Mouse (Mus musculus) limb, embryonic 10.5 days (tissue): ENCODE data around the gene Pomp. TPM values are rescaled to one million over a fixed set of nuclear protein-coding genes. Genes with fewer than 3 reads are reported as not detected.

Experiments
- DNase-seq: peaks from one replicate; pipeline ENCODE4 v3.0.0-alpha.2; 2017; ENCODE audit warnings: low spot score
- H3K27ac ChIP-seq: fragments of 300-500 bp; sonication (generic); 2 replicates; pipeline ENCODE4 v1.5.1; 2016; ENCODE audit warnings: mild to moderate bottlenecking
- H3K27me3 ChIP-seq: fragments of 300-500 bp; sonication (generic); 2 replicates; pipeline ENCODE4 v1.6.1; 2016; ENCODE audit warnings: low read depth, mild to moderate bottlenecking; ENCODE audit not compliant: poor library complexity, severe bottlenecking
- H3K36me3 ChIP-seq: fragments of 300-500 bp; sonication (generic); 2 replicates; pipeline ENCODE4 v1.6.1; 2016; ENCODE audit warnings: mild to moderate bottlenecking, moderate library complexity
- H3K4me1 ChIP-seq: fragments of 300-500 bp; sonication (generic); 2 replicates; pipeline ENCODE4 v1.6.1; 2016
- H3K4me3 ChIP-seq: fragments of 300-500 bp; sonication (generic); 2 replicates; pipeline ENCODE4 v1.5.1; 2016; ENCODE audit warnings: mild to moderate bottlenecking, moderate library complexity
- H3K9me3 ChIP-seq: fragments of 300-500 bp; sonication (generic); replicated peaks from 2 replicates; pipeline ENCODE4 v1.6.1; 2016; ENCODE audit warnings: mild to moderate bottlenecking
- WGBS: fragments of 180-500 bp; shearing (Covaris S2); methylation state at CpG from one replicate; pipeline ENCODE4 v1.1.7; 2016; 5-methylcytosine and 5-hydroxymethylcytosine counted together
- polyA plus RNA-seq: library from polyadenylated mRNA; unstranded; fragments of >200 nt; fragmentation: Nextera tagmentation; extraction: Ambion mirVana; gene quantifications from 2 replicates; pipeline ENCODE4 v1.2.1, GENCODE M21; 2016

Pomp gene
- polyA plus RNA-seq, 1 experiment from 2014 or later = 467 TPM

DNA sequence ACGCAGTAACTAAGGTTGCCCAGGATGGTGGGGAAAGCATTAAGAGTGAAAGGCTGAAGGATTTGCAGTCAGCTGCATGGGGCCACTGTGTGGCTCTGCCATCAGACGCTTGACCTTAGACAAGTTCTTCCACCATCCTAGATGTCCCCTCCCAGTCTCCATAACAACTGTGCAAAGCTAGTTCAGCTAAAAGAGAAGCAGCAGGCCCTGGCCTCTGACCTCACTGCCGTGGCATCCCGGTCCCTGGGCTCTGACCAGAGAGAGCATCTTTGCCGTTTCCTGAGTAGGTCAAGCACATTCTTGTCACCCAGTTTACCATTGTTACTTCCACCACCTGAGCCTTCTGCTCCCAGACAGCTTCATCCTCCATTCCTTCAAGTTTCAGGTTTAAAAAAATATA, 33.7 kb upstream of the Pomp start:
- 0 out of 2 replicates have a peak, but pooled peaks cover 4% of the 10 kb centered on the region for H3K27me3 ChIP-seq
- DNase-seq = no peak
- H3K4me1 ChIP-seq = peaks cover 7% of the 10 kb centered on the region; the same call in 1 of the 2 replicates
- no peak overlapping the region for H3K27ac ChIP-seq
- H3K9me3 ChIP-seq = no peaks in the 10 kb centered on the region
- H3K4me3 ChIP-seq = no peak overlapping the region
- H3K36me3 ChIP-seq = no peaks in the 10 kb centered on the region
- 63% methylated on average over 5 of the region's 5 CpGs for WGBS

DNA sequence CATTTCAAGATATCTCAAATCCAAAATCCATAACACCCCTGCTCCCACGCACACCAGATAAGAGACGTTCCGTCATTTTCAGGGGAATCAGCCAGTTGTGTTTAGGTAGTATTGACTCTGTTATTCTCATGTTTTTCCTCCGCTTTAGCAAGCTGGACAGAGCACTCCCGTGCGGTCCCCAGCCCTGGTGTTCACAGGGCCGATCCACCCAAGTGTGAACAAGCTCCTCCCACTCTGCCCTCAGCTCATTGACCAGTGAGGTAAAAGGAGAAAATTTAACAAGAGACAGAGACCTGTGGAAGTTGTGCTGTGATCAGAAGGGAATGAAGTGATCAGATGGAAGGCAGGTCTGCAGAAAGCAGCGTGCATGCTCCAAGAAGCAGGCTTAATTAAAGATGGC, 31.4 kb upstream of the Pomp start:
- no peaks in the 10 kb centered on the region for H3K9me3 ChIP-seq
- peaks cover 7% of the 10 kb centered on the region; the same call in 1 of the 2 replicates for H3K4me1 ChIP-seq
- H3K36me3 ChIP-seq = no peaks in the 10 kb centered on the region
- no peak for DNase-seq
- H3K4me3 ChIP-seq = no peak overlapping the region
- 82% methylated on average over 8 of the region's 8 CpGs for WGBS
- 0 out of 2 replicates have a peak, but pooled peaks cover 4% of the 10 kb centered on the region for H3K27me3 ChIP-seq
- no peak overlapping the region for H3K27ac ChIP-seq

DNA sequence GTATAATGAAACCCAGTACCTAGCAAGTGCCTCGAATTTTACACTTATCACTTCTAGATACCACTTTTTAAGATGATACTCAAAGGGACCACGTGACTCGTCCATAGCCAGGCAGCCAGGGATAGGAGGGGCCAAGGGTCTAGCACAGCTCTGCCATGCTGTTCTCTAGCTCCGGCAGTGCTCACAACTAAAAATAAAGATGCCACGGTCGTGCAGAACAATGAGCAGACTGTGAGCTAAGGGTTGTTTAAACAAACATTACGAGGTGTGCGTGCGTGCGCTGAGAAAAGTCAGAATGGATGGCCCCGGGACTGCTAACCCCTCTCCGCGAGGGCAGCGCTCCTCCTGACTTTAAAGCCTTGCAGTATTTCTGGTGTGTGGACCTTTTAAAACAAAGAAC, 27.4 kb upstream of the Pomp start:
- Histone ChIP-seq H3K4me3 (no peak overlapping the region), H3K36me3 (no peaks in the 10 kb centered on the region), H3K9me3 (no peaks in the 10 kb centered on the region), H3K4me1 (peaks cover 9% of the 10 kb centered on the region), H3K27ac (no peak overlapping the region), H3K27me3 (peaks cover 20% of the 10 kb centered on the region)
- DNase-seq = no peak
- WGBS = 68% methylated on average over 14 of the region's 14 CpGs

DNA sequence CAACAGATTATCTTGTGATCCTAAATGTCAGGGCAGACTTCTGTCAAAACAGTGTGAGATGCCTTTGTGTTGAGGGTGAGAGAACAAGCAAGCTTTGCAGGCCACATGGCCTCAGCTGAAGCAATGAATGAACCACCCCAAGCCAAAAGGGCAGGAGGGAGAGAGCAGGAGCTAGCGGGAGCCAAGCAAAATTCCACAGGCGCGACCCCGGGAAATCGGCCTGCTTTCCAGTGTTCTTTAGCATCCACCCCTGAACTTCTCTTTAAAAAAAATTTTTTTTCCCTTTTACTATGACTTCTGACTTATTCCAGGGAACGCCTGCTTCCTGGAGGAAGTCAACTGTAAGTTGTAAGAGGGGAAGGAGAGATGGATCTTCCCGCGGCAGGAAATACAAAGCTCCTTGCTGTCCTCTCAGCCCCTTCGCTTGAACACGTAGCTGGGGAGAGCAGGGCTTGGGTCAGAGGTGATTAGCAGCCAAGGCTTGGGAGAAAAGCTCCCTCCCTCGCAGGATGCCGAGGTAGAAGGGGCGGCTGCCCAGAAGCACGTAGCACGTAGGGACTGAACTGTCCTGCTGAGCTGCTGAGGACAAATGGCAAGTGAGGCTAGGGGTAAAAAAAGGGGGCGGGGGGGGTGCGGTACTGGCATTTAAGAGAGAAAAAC, 25.3 kb upstream of the Pomp start:
- Histone ChIP-seq H3K9me3 (no peaks in the 10 kb centered on the region), H3K4me1 (peaks cover 9% of the 10 kb centered on the region), H3K27ac (peak overlapping the region; percentile 5; the same call in 1 of the 2 replicates), H3K4me3 (peak overlapping the region; percentile 31), H3K36me3 (no peaks in the 10 kb centered on the region), H3K27me3 (peaks cover 20% of the 10 kb centered on the region)
- DNase-seq = peak; percentile 49
- WGBS = 6% methylated on average over 17 of the region's 17 CpGs

DNA sequence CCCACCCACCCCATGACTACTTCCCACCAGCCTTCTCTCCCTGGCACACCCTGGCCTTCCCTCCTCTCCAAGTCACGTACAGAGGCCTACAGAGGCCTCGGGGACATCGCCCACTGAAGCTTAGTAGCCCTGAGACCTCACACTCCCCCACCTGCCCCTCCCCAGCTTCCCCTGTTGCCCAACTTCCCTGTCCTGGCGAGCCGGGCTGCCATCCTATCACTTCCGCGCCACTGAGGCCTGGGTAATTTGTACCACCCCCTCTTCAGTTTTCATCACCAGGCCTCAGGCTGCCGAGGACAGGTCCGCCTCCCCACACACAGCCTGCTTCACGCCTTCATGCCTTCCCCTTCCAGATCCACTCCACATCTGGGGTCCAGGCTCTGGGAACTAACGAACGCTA, 20.8 kb upstream of the Pomp start:
- 85% methylated on average over 12 of the region's 12 CpGs for WGBS
- Histone ChIP-seq H3K9me3 (no peaks in the 10 kb centered on the region), H3K27me3 (peaks cover 19% of the 10 kb centered on the region), H3K36me3 (no peaks in the 10 kb centered on the region), H3K4me1 (peaks cover 9% of the 10 kb centered on the region), H3K27ac (no peak overlapping the region), H3K4me3 (no peak overlapping the region)
- DNase-seq = no peak

DNA sequence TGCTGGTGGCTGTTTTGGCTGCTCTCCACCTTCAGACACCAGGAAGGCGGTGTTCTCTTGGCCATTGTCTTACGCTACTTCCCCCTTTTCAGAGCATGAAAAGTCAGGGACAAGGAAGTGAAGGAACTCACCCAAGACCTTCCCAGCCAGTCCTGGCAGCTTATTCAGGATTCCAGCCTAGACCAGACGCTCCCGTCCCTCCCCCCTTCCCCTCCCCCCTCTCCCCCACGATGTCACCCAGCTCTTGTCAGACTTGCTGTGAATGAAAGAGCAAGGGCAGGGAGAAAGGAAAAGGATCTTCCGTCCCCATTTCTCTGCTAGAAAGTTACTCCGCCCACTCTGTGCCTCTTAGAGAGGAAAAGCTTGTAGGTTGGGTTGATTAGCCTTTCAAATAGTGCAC, 16.9 kb upstream of the Pomp start:
- H3K9me3 ChIP-seq = no peaks in the 10 kb centered on the region
- DNase-seq = no peak
- WGBS = 69% methylated on average over 6 of the region's 7 CpGs
- H3K36me3 ChIP-seq = no peaks in the 10 kb centered on the region
- no peaks in the 10 kb centered on the region for H3K4me1 ChIP-seq
- H3K27me3 ChIP-seq = no peaks in the 10 kb centered on the region
- no peak overlapping the region for H3K4me3 ChIP-seq
- H3K27ac ChIP-seq = no peak overlapping the region

DNA sequence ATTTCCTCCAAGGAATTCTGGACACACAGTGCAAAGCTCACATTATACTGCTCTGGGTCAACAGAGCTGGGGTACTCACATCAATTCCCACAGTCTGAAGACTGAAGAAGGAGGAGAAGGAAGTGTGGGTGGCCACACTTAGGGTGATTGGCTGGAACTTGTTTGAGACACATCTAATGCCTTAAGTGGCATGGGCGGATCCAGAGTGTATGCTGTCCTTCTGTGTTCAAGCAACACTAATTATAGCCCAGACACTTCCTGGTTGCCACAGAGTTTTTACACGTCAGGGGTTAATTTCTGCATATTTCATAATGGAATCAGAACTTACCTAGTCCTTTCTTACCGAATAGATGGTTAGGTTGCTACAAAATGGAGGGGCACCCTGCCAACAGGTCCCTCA, 14.9 kb upstream of the Pomp start:
- H3K36me3 ChIP-seq = no peaks in the 10 kb centered on the region
- WGBS = 79% methylated on average over 3 of the region's 3 CpGs
- H3K9me3 ChIP-seq = no peaks in the 10 kb centered on the region
- DNase-seq = no peak
- no peak overlapping the region for H3K4me3 ChIP-seq
- no peak overlapping the region for H3K27ac ChIP-seq
- H3K4me1 ChIP-seq = no peaks in the 10 kb centered on the region
- no peaks in the 10 kb centered on the region for H3K27me3 ChIP-seq

DNA sequence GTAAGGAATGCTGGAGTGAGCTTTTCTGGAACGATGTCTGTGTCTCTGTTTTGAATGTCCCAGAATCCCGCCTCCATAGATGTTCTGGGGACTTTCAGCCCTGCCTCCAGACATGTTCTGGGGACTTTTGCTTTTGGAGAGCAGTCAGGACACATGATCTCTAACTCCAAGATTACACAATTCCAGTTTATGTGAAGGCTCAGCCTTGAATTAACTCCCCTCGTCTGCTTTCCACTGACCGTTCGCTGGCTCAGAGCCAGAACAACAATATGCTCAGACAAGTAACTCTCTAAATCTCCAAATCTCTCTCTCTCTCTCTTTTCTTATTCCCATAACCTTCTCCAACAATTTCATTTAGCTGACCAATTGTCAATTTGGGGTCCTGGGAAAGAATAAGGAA, 12.9 kb upstream of the Pomp start:
- WGBS = 91% methylated on average over 5 of the region's 5 CpGs
- Histone ChIP-seq H3K36me3 (no peaks in the 10 kb centered on the region), H3K27me3 (no peaks in the 10 kb centered on the region), H3K4me3 (no peak overlapping the region), H3K4me1 (no peaks in the 10 kb centered on the region), H3K9me3 (no peaks in the 10 kb centered on the region), H3K27ac (no peak overlapping the region)
- no peak for DNase-seq

DNA sequence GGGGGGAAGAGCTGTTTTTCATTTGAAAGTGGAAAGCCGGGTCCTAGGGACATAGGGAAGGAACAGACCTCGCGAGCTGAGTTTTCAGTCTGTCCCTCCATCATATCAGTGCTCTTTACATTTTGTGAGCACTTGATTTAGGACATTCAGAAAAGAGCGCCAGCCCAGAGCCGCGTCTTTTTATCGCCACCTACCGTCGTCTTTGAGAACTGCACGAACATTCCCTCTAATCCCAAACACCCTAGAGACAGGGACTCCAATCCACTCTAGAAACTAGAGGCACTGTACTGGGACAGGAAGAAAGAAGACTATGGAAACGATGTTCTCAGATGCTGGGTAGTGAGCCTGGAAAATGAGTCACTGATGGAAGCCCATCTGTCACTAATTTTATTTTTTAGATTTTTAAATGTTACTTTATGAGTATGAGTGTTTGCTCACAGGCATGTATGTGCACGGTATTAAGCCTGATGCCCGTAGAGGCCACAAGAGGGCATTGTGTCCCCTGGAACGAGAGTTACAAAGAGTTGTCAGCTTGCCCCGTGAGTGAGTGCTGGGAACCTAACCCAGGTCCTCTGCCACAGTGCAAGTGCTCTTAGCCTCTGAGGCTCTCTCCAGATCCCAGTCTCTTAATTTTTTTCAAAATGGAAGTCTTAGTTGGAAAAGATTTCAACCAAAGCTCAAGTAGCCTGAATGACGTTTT, 11.9 kb upstream of the Pomp start:
- H3K27ac ChIP-seq = no peak overlapping the region
- peak; percentile 82 for DNase-seq
- no peak overlapping the region for H3K4me3 ChIP-seq
- no peaks in the 10 kb centered on the region for H3K36me3 ChIP-seq
- H3K9me3 ChIP-seq = no peaks in the 10 kb centered on the region
- no peaks in the 10 kb centered on the region for H3K4me1 ChIP-seq
- WGBS = 25% methylated on average over 16 of the region's 16 CpGs
- no peaks in the 10 kb centered on the region for H3K27me3 ChIP-seq

DNA sequence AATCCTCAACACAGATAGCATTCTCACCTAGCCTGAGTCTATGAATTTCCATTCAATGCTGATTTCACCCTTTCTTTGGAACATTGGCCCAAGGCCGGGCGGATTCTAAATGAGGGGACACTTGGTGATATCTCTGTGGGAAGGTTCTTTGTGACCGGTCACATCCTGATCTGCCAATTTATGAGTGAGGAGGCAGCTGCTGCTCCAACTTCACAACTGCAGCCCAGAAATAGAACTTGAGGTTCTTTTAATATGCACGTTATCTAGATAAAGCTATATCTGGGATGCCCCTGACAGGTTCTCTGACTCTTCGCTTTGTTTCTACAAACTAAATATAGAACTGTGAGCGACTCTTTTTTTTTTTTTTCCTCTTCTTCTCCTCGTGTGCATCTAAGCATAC, 10.1 kb upstream of the Pomp start:
- DNase-seq = no peak
- no peaks in the 10 kb centered on the region for H3K9me3 ChIP-seq
- H3K4me3 ChIP-seq = no peak overlapping the region
- no peaks in the 10 kb centered on the region for H3K36me3 ChIP-seq
- H3K27me3 ChIP-seq = no peaks in the 10 kb centered on the region
- 86% methylated on average over 7 of the region's 7 CpGs for WGBS
- H3K4me1 ChIP-seq = no peaks in the 10 kb centered on the region
- no peak overlapping the region for H3K27ac ChIP-seq

DNA sequence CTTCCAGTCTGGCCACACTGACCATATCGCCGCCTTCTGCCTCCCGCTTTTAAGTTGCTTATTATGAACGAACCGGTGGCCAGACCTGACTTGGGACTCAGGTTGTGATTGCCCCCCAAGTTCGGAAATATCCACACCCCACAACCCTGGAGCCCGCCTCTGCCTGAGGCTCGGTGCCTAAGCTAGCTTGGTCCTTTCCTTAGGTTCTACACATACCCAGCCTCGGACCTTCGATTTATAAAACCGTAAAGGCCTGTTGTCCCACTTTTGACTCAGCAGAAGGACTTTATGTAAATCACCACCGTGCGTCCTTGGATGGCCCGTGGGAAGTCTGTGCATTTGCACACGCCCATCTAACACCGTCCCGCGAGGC, 199 bp upstream of the Pomp start:
- peak overlapping the region; percentile 90 for H3K27ac ChIP-seq
- H3K4me3 ChIP-seq = peak overlapping the region; percentile 90
- DNase-seq = no peak

DNA sequence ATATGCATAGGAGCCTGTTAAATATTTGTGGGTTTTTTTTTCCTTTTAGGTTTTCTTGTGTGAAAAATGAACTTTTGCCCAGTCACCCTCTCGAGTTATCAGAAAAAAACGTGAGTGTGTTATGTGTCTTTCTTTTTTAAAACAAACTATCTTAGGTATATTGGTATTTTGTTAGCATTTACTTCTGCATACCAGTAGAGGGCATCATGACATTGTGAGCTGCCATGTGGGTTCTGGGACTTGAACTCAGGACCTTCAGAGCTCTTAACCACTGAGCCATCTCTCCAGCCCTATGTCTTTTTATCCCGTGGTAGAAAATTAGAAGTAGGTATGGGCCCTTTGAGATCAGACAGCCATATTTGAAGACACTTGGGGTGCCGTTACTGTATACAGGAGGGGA, 8.4 kb downstream of the Pomp start:
- Histone ChIP-seq H3K27me3 (no peaks in the 10 kb centered on the region), H3K27ac (no peak overlapping the region), H3K4me3 (no peak overlapping the region), H3K4me1 (no peaks in the 10 kb centered on the region), H3K36me3 (peaks cover 99% of the 10 kb centered on the region), H3K9me3 (no peaks in the 10 kb centered on the region)
- 91% methylated on average over 4 of the region's 4 CpGs for WGBS
- DNase-seq = no peak

More for the DNA sequence above, 199 bp upstream of the Pomp start:
- H3K9me3 ChIP-seq = no peaks in the 10 kb centered on the region
- H3K36me3 ChIP-seq = peaks cover 29% of the 10 kb centered on the region
- WGBS = 1% methylated on average over 18 of the region's 18 CpGs
- H3K27me3 ChIP-seq = no peaks in the 10 kb centered on the region
- peaks cover 17% of the 10 kb centered on the region for H3K4me1 ChIP-seq

DNA sequence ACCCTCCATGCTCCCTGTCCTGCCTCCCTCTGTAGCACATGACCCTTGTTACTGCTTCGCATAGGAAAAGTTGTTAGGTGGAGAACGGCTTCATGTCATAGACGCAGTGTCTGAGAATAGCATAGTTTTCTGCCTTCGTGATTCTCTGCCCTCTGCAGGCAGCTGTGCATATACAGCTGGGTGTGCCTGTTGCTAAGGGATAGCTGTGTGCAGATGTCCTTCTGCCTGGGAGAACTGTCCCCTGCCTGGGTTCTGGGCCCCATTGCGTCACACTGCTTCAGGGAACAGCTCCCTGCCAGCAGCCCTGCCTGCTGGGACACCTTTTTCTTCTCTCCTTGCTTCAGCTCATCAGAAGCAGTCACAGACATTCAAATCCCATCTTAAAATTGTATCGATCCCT, 9.3 kb downstream of the Pomp start:
- 89% methylated on average over 6 of the region's 6 CpGs for WGBS
- no peak overlapping the region for H3K4me3 ChIP-seq
- H3K27me3 ChIP-seq = no peaks in the 10 kb centered on the region
- no peaks in the 10 kb centered on the region for H3K9me3 ChIP-seq
- H3K27ac ChIP-seq = no peak overlapping the region
- no peaks in the 10 kb centered on the region for H3K4me1 ChIP-seq
- peaks cover 99% of the 10 kb centered on the region for H3K36me3 ChIP-seq
- no peak for DNase-seq
